Mouse (Mus musculus) neutrophil, adult 5-6 weeks (primary cell): ENCODE data around the gene Adgrv1. TPM values are rescaled to one million over a fixed set of nuclear protein-coding genes. Genes with fewer than 3 reads are reported as not detected.

Source experiments
- total RNA-seq: library from RNA; stranded (forward); fragments of 200-1000 nt; gene quantifications from 2 replicates; pipeline ENCODE4 v1.2.3, GENCODE M21; 2017

Gene Adgrv1
- total RNA-seq, 1 experiment from 2014 or later, result 0.47 TPM

Other genes with a start within 250 kb of the Adgrv1 start
- gene Lysmd3, start 24.5 kb upstream of the Adgrv1 start, total RNA-seq, result 44.8 and 78.7 TPM in 2 replicates
- 8.4 and 11.8 TPM in 2 replicates for gene Polr3g, start 77.9 kb upstream of the Adgrv1 start, total RNA-seq
- 5.9 TPM in 2 replicates for gene Mblac2, start 78.2 kb upstream of the Adgrv1 start, total RNA-seq
- gene Cetn3, start 149.9 kb upstream of the Adgrv1 start, total RNA-seq, result 139 and 158 TPM in 2 replicates